Mouse (Mus musculus): ENCODE measurements at regions not wholly inside any gene's neighbourhood (a gene's known extent, or its start where the extent isn't known, plus 50 kb on each side); places are given as distances from the start of the nearest gene placed in this dataset.
"Not testable (repeated sequence)": the region's sequence is repeated elsewhere in the genome, so short reads cannot be mapped to it uniquely, and the experiment has no call there.

DNA sequence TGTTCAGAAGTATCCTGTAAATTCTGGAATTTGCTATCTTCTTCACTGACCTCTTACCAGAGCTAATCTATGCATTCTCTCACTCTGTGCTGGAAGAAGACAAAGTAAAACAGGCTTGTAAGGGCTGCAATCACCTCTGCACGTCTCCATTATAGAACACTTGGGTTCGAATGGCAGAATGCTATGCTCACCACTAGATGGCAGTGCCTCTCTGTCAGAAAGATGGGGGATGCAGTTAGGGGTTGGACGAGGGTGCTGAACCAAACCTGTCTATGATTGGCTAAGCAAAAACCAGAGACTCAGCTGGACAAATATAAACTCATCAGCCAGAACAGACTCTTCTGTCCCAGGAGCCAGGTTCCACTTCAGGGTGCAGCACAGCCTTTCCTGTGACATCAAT is 546.5 kb upstream of the Olfr1507 start:
- ATAC-seq; H3K9me3 ChIP-seq (ENCODE audit: control insufficient read depth, low read length); H3K9ac ChIP-seq (ENCODE audit: low read depth, low read length); H3K4me1 ChIP-seq (ENCODE audit: control insufficient read depth, insufficient read depth, low read length); H3K27ac ChIP-seq (ENCODE audit: low read length); H3K4me3 ChIP-seq (ENCODE audit: low read length); H3K4me2 ChIP-seq (ENCODE audit: low read depth, low read length); H3K27me3 ChIP-seq (replicated peaks; ENCODE audit: control insufficient read depth, insufficient read depth, low read length); H3K36me3 ChIP-seq (ENCODE audit: control insufficient read depth, insufficient read depth, low read length): not testable (repeated sequence)
- 18% methylated on average over 3 of the region's 3 CpGs for WGBS

DNA sequence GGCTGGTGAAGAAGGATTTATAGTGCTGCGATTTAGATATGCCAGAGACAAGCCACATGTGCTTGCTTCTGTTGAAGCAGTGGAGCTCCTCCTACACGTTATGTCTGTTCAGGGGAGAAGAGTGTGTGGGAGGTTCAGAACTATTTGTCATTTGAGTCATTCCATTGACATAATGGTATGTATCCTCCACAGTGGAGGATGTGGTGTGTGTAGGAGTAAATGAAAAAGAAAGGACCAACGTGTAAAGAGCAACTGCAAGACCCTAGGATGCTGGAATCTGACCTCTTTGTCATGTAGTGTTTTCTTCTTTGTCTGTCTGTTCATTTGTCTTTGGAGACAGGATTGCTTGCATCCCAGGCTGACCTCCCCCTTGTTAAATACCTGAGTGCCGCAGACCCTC is 543.9 kb upstream of the Olfr1507 start:
- not testable (repeated sequence) for H3K4me1 ChIP-seq (ENCODE audit: control insufficient read depth, insufficient read depth, low read length); H3K4me3 ChIP-seq (ENCODE audit: low read length); H3K9ac ChIP-seq (ENCODE audit: low read depth, low read length); H3K9me3 ChIP-seq (ENCODE audit: control insufficient read depth, low read length); H3K4me2 ChIP-seq (ENCODE audit: low read depth, low read length); ATAC-seq; H3K27me3 ChIP-seq (replicated peaks; ENCODE audit: control insufficient read depth, insufficient read depth, low read length); H3K27ac ChIP-seq (ENCODE audit: low read length); H3K36me3 ChIP-seq (ENCODE audit: control insufficient read depth, insufficient read depth, low read length)
- WGBS = 62% methylated on average over 4 of the region's 4 CpGs

DNA sequence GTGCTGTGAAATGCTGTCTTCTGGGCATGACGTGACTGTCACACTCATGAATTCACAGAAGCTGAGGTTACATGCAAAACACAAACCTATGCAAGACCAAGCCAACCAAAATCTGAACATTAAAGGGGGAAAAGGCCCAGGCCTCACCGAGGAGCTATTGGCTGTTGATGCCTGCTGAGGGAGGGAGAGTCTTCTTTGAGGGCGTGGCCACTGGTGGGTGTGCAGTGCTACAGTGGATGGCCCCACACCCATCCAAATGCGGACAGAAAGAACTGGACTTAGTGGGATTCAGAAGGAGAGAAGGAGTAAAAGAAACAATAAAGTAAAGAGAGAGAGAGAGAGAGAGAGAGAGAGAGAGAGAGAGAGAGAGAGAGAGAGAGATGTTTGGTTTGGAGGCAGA is 539.4 kb upstream of the Olfr1507 start:
- H3K27me3 ChIP-seq (replicated peaks; ENCODE audit: control insufficient read depth, insufficient read depth, low read length); ATAC-seq; H3K27ac ChIP-seq (ENCODE audit: low read length); H3K9me3 ChIP-seq (ENCODE audit: control insufficient read depth, low read length); H3K9ac ChIP-seq (ENCODE audit: low read depth, low read length); H3K4me3 ChIP-seq (ENCODE audit: low read length); H3K36me3 ChIP-seq (ENCODE audit: control insufficient read depth, insufficient read depth, low read length); H3K4me1 ChIP-seq (ENCODE audit: control insufficient read depth, insufficient read depth, low read length); H3K4me2 ChIP-seq (ENCODE audit: low read depth, low read length): not testable (repeated sequence)
- WGBS = no CpG with 5 or more reads among the region's 4 CpGs

DNA sequence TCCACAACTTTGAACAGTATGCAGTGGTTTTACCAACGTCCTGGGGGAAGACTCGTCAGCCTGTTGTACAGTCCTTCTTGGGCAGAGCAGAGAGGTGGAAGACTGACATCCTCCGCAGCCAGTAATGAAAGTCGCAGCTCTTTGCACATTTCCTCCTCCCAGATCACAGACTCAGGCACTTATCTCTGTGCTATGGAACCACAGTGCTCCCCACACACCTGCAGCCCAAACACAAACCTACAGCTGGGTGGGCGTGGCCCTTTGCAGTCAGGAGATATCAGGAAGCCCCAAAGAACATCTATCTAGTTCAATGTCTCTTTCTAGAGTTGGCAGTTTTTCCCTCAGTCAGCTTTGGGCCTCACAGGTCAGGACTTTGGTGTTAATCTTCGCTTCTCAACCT is 537.7 kb upstream of the Olfr1507 start:
- not testable (repeated sequence) for ATAC-seq; H3K27me3 ChIP-seq (replicated peaks; ENCODE audit: control insufficient read depth, insufficient read depth, low read length); H3K4me3 ChIP-seq (ENCODE audit: low read length); H3K27ac ChIP-seq (ENCODE audit: low read length); H3K9me3 ChIP-seq (ENCODE audit: control insufficient read depth, low read length); H3K36me3 ChIP-seq (ENCODE audit: control insufficient read depth, insufficient read depth, low read length); H3K9ac ChIP-seq (ENCODE audit: low read depth, low read length); H3K4me2 ChIP-seq (ENCODE audit: low read depth, low read length); H3K4me1 ChIP-seq (ENCODE audit: control insufficient read depth, insufficient read depth, low read length)
- WGBS = no CpG with 5 or more reads among the region's 6 CpGs

DNA sequence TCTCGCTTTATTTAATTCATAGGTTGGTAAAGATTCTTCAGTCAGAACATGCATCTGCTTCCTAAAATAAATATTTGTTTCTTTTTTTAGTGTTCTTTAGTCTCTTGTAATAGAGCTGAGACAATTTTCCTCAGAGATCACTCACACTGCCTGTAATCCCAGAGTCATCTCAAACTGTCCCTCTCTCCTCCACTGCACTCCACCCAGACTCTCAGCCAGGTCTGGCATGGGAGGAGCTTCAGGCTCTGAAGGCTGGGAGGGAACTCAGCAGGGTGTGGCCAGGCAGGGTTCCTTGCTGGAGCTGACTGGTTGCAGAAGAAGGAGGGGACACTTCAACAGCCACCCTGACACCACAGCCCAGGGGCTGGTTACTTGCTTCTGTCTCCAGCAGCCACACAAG is 536.9 kb upstream of the Olfr1507 start:
- H3K9ac ChIP-seq (ENCODE audit: low read depth, low read length); H3K27ac ChIP-seq (ENCODE audit: low read length); H3K4me2 ChIP-seq (ENCODE audit: low read depth, low read length); H3K9me3 ChIP-seq (ENCODE audit: control insufficient read depth, low read length); H3K4me1 ChIP-seq (ENCODE audit: control insufficient read depth, insufficient read depth, low read length); H3K36me3 ChIP-seq (ENCODE audit: control insufficient read depth, insufficient read depth, low read length); H3K27me3 ChIP-seq (replicated peaks; ENCODE audit: control insufficient read depth, insufficient read depth, low read length); H3K4me3 ChIP-seq (ENCODE audit: low read length): not testable (repeated sequence)
- WGBS = no CpG with 5 or more reads among the region's 1 CpGs
- ATAC-seq = peak; percentile 36; the same call in 1 of the 2 replicates

DNA sequence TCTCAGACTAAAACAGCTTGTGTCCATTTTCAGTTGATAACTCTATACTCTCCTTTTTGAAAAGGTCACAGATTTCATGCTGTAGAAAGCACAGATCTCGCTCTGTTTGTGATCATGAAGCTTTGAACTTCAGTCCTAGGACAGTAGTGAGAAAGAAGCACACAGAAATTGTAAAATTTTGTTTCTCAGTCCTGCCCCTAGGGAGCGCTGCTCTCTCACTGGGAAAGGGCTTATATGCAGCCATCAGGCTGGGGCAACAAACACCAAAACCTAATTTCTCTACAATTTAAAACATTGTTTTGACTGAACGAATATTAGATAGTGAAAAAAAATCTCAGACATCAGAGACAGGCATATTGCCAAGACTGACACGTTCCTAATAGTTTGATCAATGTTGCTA is 534.7 kb upstream of the Olfr1507 start:
- not testable (repeated sequence) for H3K36me3 ChIP-seq (ENCODE audit: control insufficient read depth, insufficient read depth, low read length); H3K9ac ChIP-seq (ENCODE audit: low read depth, low read length); H3K27ac ChIP-seq (ENCODE audit: low read length); H3K4me2 ChIP-seq (ENCODE audit: low read depth, low read length); H3K9me3 ChIP-seq (ENCODE audit: control insufficient read depth, low read length); ATAC-seq; H3K27me3 ChIP-seq (replicated peaks; ENCODE audit: control insufficient read depth, insufficient read depth, low read length); H3K4me1 ChIP-seq (ENCODE audit: control insufficient read depth, insufficient read depth, low read length); H3K4me3 ChIP-seq (ENCODE audit: low read length)
- WGBS = no CpG with 5 or more reads among the region's 4 CpGs

DNA sequence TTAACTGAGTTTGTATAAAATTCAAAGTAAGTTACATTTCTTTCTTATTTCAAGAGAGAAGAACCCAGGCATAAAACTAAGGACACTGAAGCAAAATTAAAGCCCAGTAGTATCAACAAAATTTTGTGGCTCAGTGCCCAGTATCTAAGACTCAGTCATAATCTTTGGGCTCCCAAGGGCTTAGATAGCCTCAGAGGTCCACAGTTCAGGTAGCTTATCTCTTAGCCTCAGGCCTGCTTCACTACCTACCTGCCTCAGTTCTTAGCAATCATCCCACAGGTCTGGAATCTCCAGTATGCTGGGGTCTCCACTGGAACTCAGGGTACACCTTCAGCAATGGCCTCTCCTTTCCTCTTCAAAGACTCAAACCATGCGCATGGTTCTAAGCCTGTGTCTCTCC is 531.4 kb upstream of the Olfr1507 start:
- H3K27ac ChIP-seq (ENCODE audit: low read length); H3K4me2 ChIP-seq (ENCODE audit: low read depth, low read length); H3K36me3 ChIP-seq (ENCODE audit: control insufficient read depth, insufficient read depth, low read length); H3K4me3 ChIP-seq (ENCODE audit: low read length); H3K9ac ChIP-seq (ENCODE audit: low read depth, low read length); ATAC-seq; H3K27me3 ChIP-seq (replicated peaks; ENCODE audit: control insufficient read depth, insufficient read depth, low read length); H3K4me1 ChIP-seq (ENCODE audit: control insufficient read depth, insufficient read depth, low read length); H3K9me3 ChIP-seq (ENCODE audit: control insufficient read depth, low read length): not testable (repeated sequence)
- WGBS = no CpG with 5 or more reads among the region's 1 CpGs

DNA sequence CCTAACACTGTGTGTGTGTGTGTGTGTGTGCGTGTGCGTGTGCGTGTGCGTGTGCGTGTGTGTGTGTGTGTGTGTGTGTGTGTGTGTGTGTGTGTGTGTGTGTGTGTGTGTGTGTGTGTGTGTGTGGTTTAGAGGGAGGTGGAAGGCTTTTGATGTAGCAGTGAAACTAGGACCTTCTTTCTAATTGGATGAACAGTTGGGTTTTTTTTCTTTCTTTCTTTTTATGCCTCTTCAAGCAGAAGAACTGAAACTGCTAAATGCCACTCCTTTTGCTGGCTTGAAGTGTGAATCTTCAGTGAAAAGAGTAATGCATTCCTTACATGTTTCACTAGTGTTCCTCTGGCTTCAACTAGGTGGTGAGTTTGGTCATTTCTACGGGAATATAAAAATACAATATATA is 524.6 kb upstream of the Olfr1507 start:
- not testable (repeated sequence) for H3K9me3 ChIP-seq (ENCODE audit: control insufficient read depth, low read length); H3K4me1 ChIP-seq (ENCODE audit: control insufficient read depth, insufficient read depth, low read length)
- no CpG with 5 or more reads among the region's 6 CpGs for WGBS

DNA sequence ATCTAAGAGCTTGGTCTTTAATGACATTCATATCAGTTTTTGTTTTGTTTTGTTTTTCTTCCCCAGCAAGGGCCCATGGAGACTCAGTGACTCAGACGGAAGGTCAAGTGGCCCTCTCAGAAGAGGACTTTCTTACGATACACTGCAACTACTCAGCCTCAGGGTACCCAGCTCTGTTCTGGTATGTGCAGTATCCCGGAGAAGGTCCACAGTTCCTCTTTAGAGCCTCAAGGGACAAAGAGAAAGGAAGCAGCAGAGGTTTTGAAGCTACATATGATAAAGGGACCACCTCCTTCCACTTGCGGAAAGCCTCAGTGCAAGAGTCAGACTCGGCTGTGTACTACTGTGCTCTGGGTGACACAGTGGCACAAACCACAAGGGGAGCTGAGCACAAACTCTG is 512.2 kb upstream of the Olfr1507 start:
- WGBS = no CpG with 5 or more reads among the region's 5 CpGs
- not testable (repeated sequence) for H3K4me2 ChIP-seq (ENCODE audit: low read depth, low read length); H3K27ac ChIP-seq (ENCODE audit: low read length); H3K9me3 ChIP-seq (ENCODE audit: control insufficient read depth, low read length); H3K4me3 ChIP-seq (ENCODE audit: low read length); H3K9ac ChIP-seq (ENCODE audit: low read depth, low read length); ATAC-seq; H3K36me3 ChIP-seq (ENCODE audit: control insufficient read depth, insufficient read depth, low read length); H3K4me1 ChIP-seq (ENCODE audit: control insufficient read depth, insufficient read depth, low read length); H3K27me3 ChIP-seq (replicated peaks; ENCODE audit: control insufficient read depth, insufficient read depth, low read length)

More for the DNA sequence above, 524.6 kb upstream of the Olfr1507 start:
- not testable (repeated sequence) for H3K9ac ChIP-seq (ENCODE audit: low read depth, low read length); H3K27me3 ChIP-seq (replicated peaks; ENCODE audit: control insufficient read depth, insufficient read depth, low read length); H3K27ac ChIP-seq (ENCODE audit: low read length); H3K4me3 ChIP-seq (ENCODE audit: low read length); H3K36me3 ChIP-seq (ENCODE audit: control insufficient read depth, insufficient read depth, low read length); ATAC-seq; H3K4me2 ChIP-seq (ENCODE audit: low read depth, low read length)

DNA sequence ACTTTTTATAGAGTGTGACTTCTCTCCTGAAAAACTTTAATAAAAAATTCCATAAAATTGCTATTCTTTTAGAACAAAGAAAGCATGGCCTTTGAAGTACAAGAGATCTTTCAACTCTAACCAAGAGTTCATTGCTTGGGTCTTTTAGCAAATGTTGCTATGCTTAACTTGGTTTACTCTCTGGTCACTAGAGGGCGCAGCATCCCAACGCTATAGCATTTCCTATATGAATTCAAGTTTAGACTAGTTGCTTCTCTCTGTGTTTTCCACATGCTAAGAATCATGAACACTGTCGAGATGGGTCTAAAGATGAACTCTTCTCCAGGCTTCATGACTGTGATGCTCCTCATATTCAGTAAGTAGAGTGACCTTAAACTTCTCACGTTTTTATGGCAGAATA is 511.8 kb upstream of the Olfr1507 start:
- H3K9me3 ChIP-seq (ENCODE audit: control insufficient read depth, low read length); H3K36me3 ChIP-seq (ENCODE audit: control insufficient read depth, insufficient read depth, low read length); ATAC-seq; H3K4me3 ChIP-seq (ENCODE audit: low read length); H3K27ac ChIP-seq (ENCODE audit: low read length); H3K4me1 ChIP-seq (ENCODE audit: control insufficient read depth, insufficient read depth, low read length); H3K4me2 ChIP-seq (ENCODE audit: low read depth, low read length); H3K9ac ChIP-seq (ENCODE audit: low read depth, low read length); H3K27me3 ChIP-seq (replicated peaks; ENCODE audit: control insufficient read depth, insufficient read depth, low read length): not testable (repeated sequence)
- WGBS = no CpG with 5 or more reads among the region's 4 CpGs
